ENCODE assay signal across 30 mouse cellular contexts in genomic region chr13:45872966-45873365, GRCm38 (mm10).
DNase-seq lines count a peak whose midpoint lies in the region; ATAC-seq lines count a peak whose summit lies in the region.
"Had no signal": no experiment of that assay in that cellular context is flagged by ENCODE, and none has a peak within 500 bp of the region (broad histone marks: within the 10 kb centered on the region; RNA-seq: fewer than 3 reads in every experiment).

No protein-coding gene starts in this region.

- DNase-seq in NIH3T3 (ENCODE audit: low read depth), result peak; percentile 42
- DNase-seq in induced T-regulatory cell, adult 2 months (ENCODE audit: low read depth), result peak; percentile 84
- DNase-seq in splenic B cell, adult 2 months (ENCODE audit: low read depth, low spot score), result peak; percentile 37
- DNase-seq in right cerebral cortex, postnatal 36 days (ENCODE audit: low spot score in 2 of 2), result no peak
- DNase-seq in testis, postnatal 14 days (ENCODE audit: low spot score), result no peak
- no peak for DNase-seq in cerebellum, postnatal 14 days
- DNase-seq: B cell, adult 2 months; cerebellum, adult 11 months; cerebellum, postnatal 10 days; gastrocnemius, postnatal 36 days; heart, adult 2 months; heart, postnatal 14 days; kidney, adult 9 months; kidney, postnatal 10 days; layer of hippocampus, postnatal 36 days; left cerebral cortex, postnatal 4 days; liver, postnatal 0 days; lung, postnatal 36 days; right cerebral cortex, postnatal 14 days; spleen, adult 18-20 months; thymus, postnatal 4 days had no signal

- H3K4me1 ChIP-seq in megakaryocyte, embryonic 14.5 days, result peaks cover 94% of the 10 kb centered on the region
- H3K4me1 ChIP-seq: heart, embryonic 13.5 days; hindbrain, embryonic 15.5 days had no signal

- H3K4me3 ChIP-seq in megakaryocyte, embryonic 14.5 days (replicated peaks), result peak overlapping the region; percentile 70
- H3K4me3 ChIP-seq: embryonic facial prominence, embryonic 15.5 days; forebrain, embryonic 13.5 days; heart, embryonic 13.5 days; hindbrain, embryonic 10.5 days; hindbrain, embryonic 15.5 days; liver, embryonic 12.5 days had no signal

- H3K36me3 ChIP-seq in megakaryocyte, embryonic 14.5 days (replicated peaks; ENCODE audit: low read length), result peaks cover 57% of the 10 kb centered on the region
- H3K36me3 ChIP-seq in splenic B cell, adult 2 months (ENCODE audit: control insufficient read depth, insufficient read depth, low read length, poor library complexity, severe bottlenecking), result no peaks in the 10 kb centered on the region
- H3K36me3 ChIP-seq: embryonic facial prominence, embryonic 15.5 days; hindbrain, embryonic 10.5 days; hindbrain, embryonic 15.5 days; liver, embryonic 12.5 days had no signal

- no peak for ATAC-seq in megakaryocyte, adult 5-6 weeks (ENCODE audit: poor library complexity, severe bottlenecking)
- ATAC-seq: forebrain, embryonic 13.5 days; intestine, postnatal 0 days; liver, embryonic 12.5 days; liver, postnatal 0 days had no signal

- no peaks in the 10 kb centered on the region for H3K27me3 ChIP-seq in megakaryocyte, embryonic 14.5 days (replicated peaks)
- no peaks in the 10 kb centered on the region for H3K27me3 ChIP-seq in splenic B cell, adult 2 months (ENCODE audit: control insufficient read depth, insufficient read depth, low read length, poor library complexity, severe bottlenecking)
- H3K27me3 ChIP-seq: embryonic facial prominence, embryonic 15.5 days; forebrain, embryonic 13.5 days; heart, embryonic 13.5 days; hindbrain, embryonic 15.5 days; liver, embryonic 12.5 days had no signal

- H3K9me3 ChIP-seq in megakaryocyte, embryonic 14.5 days, result no peaks in the 10 kb centered on the region
- H3K9me3 ChIP-seq: embryonic facial prominence, embryonic 15.5 days; forebrain, embryonic 13.5 days; heart, embryonic 13.5 days; hindbrain, embryonic 10.5 days; hindbrain, embryonic 15.5 days; liver, embryonic 12.5 days had no signal

Comparison
In these comparisons a context has a peak if more than half of its experiments do, and no peak if none do; other contexts are left out.
1. DNase-seq: peak in NIH3T3 (single experiment), induced T-regulatory cell, adult 2 months (single experiment) and splenic B cell, adult 2 months (single experiment); none in right cerebral cortex, postnatal 36 days (0 of 2), testis, postnatal 14 days (single experiment) and cerebellum, postnatal 14 days (0 of 2).